Mouse (Mus musculus) c-Kit-positive CD71-positive TER-119-positive erythroid progenitor cells, embryonic 14.5 days (primary cell): Measurements from ENCODE around the gene Gm49387.

Source experiments
- DNase-seq: peaks from one replicate; pipeline ENCODE4 v3.0.0-alpha.2; 2013; ENCODE audit warnings: low spot score

The Gm49387 gene

DNA sequence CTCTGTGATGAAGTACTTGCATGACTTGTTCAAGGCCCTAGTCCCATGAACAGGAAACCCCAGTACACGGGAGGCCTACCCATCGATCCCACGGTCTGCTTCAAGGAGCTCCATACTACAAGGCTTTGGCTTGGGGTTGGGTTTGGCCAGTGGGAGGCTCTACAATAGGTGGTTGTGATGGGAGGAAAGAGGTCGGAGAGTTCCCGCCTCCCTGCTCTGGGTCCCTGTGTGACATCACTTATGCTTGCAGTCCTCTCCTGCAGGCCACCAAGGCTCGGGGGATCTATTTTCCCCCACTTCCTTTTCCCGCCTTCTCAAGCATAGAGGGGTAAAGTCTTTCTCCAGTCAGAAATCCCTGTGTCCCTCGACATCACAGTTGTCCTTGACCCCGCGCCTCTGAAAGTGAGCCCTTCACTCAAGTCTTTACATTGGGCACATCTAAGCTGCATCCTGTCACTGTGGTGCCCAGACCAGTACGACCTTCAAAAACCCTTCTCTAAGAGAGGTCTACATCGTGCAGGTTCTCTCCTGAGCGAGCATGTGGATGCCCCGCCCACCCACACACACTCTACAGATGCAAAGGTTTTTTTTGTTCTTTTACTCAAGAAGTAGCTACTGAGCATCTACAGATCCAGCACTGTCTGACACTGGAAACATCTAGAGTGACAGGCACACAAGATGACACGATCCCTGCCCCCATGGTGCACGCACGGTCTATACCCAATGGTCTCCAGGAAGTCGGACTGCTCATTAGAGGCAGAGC is 65.6 kb downstream of the Gm49387 start:
- no peak for DNase-seq

DNA sequence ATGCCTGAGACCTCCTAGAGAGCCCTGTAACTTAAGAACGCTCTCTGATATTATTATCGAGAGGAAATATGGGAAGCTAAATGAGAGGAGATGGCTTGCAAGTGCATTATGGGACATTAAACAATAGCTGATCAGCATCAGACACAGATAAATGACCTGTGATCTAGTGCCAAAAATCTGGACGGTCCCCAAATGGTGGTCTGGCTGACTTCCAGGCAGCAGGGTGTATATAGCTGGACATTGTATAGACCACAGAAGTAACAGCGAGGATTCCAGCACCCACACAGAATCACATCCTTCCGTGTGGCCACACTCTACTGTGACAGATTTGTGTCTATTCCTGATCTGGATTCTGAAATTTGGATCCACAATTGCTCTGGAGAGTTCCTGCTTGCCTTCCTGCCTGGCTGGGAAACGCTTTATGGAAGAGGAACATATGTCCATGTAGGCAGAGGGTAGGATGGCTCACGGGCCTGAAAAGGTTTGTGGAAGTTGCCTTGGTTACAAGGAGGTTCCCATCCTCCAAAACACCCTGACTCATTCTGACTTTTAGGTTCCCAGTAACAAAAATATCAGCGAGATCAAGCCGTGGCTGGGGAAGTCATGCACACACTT is 68.0 kb downstream of the Gm49387 start:
- no peak for DNase-seq

DNA sequence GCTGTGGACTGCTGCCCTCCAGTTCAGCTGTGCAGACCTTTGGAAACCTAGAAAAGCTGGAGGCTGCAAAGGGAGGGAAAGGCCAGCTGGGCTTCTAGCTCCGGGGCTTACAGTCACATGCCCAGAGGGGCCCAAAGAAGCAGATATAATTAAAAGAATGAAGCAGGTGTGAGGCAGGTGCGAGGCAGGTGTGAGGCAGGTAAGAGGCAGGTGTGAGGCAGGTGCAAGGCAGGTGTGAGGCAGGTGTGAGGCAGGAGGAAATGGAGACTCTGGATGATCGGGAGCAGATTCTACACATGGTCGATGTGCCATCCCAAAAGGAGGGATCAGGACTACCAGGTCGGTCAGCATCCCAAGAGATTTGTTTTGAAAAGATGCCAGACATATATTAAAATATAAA is 69.3 kb downstream of the Gm49387 start:
- no peak for DNase-seq

DNA sequence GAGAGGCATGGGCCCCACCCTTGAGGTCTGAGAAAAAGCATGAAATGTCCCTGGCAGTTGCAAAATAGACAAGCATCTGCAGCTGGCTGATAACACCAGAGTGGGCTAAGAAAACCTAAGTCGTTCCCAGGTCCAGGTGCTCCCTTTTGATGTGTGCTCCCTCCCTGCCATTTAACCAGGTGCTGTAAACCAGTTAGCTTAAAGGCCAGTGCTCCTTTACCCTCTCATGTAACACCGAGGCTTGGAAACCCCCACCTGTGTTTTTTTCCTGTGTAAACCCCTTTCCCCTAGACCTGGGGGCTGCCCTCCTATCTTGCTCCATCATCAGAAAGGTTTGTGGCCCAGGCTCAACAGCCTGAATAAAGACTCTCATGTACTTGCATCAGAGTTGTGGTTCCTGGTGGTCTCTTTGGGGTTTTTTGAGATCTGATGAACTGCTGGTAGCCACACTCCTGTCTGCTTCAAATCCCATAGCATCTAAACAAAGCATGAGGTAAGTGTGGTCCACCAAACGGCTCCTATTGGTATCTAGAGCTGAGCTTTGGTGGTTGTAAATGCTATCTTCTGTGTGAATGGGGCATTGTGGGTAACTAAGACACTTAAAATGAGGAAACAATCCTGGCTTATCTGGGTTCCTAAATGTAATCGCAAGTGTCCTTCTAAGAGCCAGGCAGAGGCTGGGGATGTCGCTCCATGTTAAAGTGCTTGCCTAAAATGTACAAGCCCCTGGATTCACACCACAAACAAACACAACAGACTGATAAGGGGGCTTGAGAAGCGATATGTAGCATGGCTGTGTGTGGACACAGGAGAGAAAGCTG is 70.3 kb downstream of the Gm49387 start:
- DNase-seq = peak; percentile 51

DNA sequence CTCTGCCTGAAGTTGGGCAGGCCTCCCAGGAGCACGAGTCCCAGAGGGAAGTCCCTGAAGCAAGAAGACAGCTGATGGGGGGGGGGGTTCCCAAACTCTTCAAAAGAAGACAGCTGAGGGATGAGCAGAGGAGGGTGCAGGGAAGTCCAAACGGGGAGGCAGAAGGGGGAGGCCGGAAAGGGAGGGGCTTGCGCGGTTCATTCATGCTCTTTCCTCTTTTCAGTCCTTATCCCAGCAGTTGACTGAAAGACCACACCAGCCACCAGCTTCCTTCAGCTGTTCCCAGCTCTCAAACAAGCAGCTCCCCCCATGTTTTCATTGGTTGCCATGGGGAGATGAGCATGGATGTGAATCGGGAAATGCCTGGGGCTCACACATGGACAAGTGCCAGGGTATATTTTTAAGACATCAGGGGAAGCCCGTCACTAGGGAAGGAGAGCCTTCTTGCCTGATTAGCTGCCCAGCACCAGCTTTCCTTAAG is 71.5 kb downstream of the Gm49387 start:
- DNase-seq = no peak

DNA sequence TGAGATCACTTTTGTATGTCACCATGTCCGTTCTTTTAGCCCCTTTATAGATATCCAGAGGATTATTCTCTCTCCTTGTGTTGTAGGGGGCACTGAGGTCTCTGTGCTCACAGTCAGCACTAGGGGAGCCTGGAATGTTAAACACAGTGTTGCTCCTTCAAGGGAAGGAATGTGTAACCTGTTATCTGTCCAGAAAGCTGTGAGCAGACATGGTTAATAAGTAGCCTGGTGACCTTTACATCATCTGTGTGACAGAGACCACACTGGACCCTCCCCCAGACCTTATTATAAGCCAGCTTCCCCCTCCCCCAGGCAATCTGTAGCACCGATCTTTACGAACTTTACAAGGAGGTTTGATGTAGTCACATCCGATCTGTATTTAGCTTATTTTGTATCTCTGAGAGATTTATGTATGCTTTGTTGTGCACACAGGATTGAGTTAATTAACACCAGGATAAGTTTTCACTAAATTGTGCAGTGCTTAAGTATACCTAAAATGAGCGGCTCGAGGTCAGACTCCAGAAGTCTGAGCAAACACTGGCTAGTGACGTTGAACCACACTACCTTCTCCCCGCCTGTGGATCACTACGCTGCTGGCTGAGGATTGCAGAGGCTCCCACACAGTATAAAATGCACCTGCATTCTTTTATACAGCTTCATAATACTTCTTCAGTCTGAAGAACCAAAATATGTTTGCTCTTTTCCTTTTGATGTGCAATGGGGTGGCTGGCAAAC is 75.0 kb downstream of the Gm49387 start:
- no peak for DNase-seq

DNA sequence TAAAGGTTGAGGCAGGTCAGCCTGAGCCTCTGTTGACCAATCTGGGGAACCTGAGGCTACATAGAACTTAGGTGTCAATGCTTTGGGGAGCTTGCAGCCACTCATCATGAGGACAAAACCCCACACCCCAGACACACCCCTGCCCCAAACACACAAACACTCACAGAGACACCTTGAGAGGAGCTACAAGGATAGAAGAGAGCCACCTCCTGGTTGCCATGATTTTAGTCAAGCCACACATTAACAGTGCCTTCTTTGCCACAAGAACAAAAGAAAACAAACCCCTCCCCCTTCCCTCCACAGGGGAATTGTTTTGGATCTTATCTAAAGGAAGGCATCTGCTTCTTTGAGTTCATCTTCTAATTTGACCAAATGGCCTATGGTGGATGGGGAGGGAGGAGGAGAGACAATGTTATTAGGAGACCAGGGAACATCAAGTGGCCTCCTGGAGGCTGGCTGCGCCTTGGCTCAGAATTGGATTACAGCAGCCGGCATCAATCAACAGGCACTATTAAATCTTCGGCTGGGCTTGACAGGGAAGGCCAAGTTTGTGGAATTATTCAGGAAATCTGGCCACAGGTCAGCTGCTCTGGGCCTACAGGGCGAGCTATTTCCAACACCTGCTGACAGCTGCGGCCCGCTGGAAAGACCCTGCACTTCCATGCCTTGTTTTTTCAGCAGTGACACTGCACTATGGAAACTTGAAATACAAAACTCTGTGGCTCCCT is 76.1 kb downstream of the Gm49387 start:
- no peak for DNase-seq

DNA sequence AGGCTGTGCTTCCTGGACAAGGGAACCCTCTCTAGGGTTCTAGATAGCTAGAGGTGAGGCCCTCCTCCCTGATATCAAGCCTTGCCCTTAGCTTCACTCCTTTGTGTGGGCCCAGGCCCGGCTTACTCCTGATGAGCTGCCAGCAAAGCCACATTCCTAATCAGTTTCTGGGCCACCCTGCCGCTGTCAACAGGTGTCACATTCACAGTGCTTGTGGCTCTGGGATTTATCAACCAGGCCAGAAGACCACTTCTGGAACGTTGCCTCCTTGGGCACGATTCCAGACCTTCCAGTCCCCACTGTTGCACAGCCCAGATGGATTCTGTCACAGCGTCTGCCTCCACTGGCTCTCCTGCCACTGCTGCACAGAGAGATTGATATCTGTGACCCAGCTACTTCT is 79.8 kb downstream of the Gm49387 start:
- DNase-seq = no peak

DNA sequence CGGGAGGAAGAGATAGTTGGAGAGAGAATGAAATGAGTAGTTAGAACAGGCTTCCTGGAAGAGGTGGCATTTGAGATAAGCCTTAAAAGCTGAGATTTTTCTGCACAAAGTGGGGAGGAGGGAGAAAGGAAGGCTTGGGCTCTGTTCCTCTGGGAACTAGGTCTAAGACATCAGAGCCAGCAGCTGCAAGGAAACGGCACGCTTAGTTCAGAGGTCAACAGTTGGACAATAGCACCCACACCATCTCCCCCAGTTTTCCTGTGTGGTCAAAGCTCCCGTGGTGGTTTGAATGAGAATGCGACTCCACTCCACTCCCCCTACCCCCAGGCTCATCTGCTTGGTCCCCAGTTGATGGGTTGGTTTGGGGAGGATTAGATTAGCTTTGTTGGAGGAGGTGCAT is 81.5 kb downstream of the Gm49387 start:
- DNase-seq = no peak

DNA sequence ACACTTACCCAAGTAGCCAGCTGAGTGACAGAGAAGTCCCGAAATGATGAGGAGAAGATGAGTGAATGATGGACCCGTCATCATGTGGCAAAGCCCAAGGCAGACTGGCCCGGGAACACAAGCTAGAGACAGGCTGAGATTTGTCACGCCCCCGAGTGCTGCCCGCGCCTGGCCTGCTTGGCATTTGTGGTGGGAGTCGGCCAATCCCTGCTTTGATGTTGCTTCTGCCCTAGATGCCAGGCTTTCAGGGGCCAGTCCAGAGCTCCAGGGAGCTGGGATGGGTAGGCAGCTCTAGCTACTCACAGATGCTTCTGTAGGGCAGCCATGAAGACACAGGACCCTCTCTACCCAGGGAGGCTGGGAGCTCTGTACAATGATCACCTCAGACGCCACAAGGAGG is 82.9 kb downstream of the Gm49387 start:
- no peak for DNase-seq

DNA sequence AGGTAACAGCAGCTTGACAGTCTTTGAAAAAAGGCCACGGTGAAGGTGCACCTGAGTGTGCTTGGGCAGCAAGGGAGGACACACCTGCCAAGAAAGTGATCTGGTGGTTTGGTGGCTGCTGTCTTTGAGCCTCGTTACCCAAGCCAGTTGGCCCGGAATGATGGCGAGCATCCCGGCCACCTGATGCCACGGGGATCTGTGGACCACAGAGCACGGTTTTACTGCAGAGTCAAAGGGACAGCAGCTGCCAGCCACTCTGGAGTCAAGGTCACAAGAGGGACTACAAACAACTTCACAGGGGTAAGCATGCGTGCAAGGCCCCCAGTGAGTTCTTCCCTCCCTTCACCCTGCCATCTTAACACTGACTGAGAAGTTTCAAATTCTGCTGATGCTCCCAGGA is 83.4 kb downstream of the Gm49387 start:
- DNase-seq = no peak

DNA sequence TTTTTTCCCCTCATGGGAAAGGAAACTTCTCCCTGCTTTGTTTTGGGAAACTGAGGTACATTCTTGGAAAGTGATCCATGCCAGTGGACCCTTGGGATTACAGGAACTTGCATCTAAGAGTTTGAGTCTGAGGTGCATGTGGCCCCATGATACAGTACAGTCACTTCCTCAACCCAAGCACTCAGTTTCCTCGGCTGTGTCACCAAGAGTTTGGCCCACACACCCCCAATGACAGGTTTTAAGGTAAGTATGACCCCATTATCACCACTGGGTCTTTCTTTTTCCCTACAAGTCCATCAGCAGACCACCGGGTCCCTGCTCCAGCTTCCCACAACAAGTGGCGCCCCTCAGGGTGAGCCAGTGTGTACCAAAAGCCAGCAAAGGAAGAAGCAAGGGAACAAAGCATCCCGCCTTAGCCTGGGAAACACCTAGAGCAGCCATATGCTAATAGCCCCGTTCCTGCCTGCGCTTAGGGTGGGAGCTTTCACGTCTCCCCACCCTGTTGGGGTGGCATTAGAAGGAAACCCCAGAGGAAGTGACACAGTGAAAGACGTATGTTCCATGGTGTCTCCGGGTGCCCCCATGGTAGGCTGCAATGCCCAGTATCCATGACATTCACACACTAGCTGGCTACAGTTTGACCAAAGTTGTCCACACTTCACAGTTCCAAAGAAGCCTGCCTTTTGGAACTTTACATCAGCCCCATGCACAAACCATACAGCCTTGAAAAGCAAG is 84.0 kb downstream of the Gm49387 start:
- DNase-seq = no peak

DNA sequence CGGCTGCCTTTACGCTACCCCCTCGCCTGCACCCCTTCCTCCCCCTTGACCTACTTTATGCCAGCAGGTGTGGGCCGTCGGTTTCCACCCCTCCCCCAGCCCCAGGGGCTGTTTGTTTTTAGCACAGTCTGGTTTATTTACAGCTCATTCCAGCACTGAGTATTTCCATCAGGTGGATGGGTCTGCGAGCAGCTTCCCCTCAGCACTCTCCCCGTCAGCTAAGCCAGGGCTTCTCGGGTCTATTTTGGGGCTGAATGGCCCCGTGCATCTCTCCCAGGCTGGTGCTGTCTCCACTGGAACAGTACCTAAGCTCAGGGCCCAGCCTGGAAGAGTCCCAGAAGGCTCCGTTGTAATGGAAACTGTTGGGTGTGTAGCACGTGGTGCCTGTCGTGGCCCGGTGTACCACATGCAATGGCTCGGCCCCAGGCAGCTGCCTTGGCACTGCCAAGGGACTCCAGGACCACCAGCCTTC is 84.7 kb downstream of the Gm49387 start:
- no peak for DNase-seq

DNA sequence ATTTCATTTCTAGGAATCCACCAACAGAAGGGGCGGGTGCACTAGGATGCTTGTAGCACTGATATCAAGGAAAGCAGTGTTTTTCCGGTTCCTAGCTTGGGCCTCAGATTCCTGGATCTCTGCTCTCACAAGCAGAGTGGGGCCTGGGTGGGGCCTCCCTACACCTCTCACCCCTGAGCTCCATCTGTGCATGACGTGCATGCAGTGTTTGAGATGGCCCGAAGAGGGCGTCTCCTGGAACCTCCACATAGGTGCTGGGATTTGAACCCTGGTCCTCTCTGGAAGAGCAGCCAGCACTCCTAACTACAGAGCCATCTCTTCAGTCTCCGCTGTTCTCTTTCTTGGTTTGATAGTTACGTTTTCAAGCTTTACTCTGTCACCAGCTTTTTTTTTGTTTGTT is 85.7 kb downstream of the Gm49387 start:
- no peak for DNase-seq

DNA sequence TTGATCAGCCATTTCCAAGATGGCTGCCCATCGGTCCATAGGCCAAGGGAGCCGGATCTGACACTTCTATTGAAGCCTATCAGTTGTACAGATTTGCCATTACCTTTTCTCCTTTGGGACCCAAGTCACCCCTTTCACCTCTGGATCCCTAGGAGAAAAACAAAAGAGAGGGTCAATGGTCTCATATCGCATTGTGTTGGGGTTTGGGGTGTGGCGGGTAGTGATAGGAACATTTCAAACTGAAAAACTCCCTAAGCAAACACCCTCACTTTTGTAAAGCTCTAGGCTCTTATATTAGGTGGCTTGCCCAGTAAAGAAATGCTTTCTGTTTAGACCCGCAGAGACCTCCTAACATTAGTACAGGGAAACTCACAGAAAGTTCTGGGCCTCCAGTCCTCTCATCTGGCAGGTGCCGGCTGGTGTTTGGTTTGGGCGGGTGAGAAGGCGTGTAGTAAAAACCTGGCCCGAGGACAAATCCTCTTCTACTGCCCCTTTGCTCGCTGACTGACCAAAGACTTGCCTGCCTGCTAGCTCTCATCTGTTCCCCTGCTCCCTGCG is 96.7 kb downstream of the Gm49387 start:
- DNase-seq = no peak

DNA sequence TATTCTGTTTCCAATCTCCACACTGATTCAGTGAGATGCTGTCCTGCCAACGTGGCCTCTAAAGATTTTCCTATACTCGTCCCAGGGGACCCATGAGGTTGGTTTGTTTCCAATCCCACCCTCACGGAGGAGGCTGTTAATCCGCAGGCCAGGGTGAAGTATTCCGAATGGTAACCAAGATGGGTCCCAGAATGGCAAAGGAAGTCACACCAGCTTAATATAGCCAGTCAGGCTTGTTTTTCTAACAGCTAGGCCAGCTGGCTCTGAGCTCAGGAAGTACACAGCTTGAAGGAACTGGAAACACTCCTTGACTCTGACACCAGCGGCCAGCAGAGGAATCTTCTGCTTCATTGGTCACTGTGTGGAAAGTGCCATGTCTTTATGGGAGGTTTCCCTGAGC is 103.4 kb downstream of the Gm49387 start:
- DNase-seq = no peak

DNA sequence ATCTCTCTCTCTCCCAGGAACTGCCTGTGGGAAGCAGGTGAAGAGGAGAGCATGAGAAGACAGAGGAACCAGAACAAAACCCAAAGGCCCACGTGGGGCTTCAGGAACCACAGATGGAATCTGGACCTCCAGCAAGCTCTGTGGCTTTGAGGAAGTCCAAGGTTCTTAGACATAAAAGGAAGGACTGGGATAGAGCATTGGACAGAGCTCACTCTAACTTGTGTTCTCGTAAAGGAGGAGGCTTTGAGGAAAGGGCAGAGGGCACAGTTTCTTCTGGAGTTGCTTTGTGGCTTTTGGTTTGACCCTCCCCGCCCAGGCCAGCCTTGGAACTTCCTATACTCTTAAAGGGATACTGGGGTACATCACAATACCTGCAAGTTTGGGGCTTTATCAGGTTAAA is 108.0 kb downstream of the Gm49387 start:
- no peak for DNase-seq

DNA sequence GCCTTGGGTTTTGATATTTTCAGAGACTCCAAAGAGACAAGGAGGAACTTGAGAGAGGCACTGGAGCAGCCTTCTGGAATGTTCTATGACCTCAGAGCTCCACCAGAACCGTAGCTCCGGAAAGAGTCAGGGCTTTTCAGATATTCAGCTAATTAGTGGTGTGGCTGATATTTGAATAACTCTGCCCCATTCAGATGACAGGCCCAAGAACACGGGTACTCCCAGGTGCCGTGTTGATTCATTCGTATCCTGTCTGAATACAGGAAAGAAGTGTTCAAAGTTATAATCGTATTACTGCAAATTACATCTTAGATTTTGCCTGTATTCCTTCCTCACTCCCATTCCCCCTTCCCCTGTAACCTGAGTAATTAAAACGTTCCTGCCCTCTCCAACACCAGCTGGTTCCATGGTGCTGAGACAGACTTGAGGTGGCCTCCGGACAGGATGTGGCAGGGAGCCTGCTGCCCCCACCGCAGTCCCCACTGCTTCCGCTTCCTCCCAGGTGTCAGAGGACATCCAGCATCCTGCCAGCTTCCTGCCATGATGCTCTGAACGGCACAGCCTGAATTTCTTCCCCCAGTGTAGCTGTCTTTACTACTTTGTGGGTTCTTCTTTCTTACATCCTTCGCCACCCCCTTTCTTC is 109.1 kb downstream of the Gm49387 start:
- DNase-seq = no peak

DNA sequence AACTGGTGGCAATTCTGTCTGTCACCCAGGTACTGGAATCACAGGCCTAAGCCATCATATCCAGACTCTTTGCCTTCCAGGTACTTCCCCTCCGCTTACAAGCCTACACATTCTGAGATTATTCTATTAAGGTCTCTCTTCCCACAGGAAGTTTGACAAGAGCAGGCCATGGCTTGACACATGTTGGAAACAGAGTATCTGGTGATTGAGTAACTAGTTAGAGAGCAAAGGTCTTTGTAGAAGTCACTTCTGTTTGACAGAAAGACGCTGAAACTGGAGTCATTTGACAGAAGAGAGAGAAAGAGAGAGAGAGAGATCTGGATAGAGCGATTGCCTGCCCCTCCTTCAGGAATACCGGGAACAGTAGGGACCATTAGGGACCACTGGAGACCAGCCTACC is 109.8 kb downstream of the Gm49387 start:
- no peak for DNase-seq
